Mouse (Mus musculus) embryonic fibroblast, embryonic 13.5 days (primary cell): ENCODE results near the gene Snx14.

Experiments used
- CTCF ChIP-seq: IDR thresholded peaks from 2 replicates; pipeline ENCODE4 v1.5.1; 2011; ENCODE audit warnings: mild to moderate bottlenecking, control low read depth, low read length, moderate library complexity, borderline replicate concordance; ENCODE audit not compliant: insufficient read depth
- POLR2A ChIP-seq: IDR thresholded peaks from 2 replicates; pipeline ENCODE4 v1.6.1; 2011; ENCODE audit warnings: low read depth, mild to moderate bottlenecking, control low read depth, low read length, moderate library complexity

GRCm38 (mm10) chr9:88367751-88368150 lies 71.0 kb downstream of the Snx14 start:
- TF ChIP-seq CTCF (no peak), POLR2A (no peak)
